Mouse (Mus musculus): ENCODE data around the gene Agtr2. TPM values are rescaled to one million over a fixed set of nuclear protein-coding genes. Genes with fewer than 3 reads are reported as not detected.
"Not testable (repeated sequence)": the region's sequence is repeated elsewhere in the genome, so short reads cannot be mapped to it uniquely, and the experiment has no call there.

Agtr2 gene
- 6.4 and 9.6 TPM in 2 replicates for polyA plus RNA-seq (2015; fragmentation: Nextera tagmentation; extraction: Ambion mirVana)

- Histone ChIP-seq H3K4me1 (ENCODE audit: control insufficient read depth, insufficient read depth, low read depth, low read length) (no peaks in the 10 kb centered on the region), H3K4me2 (ENCODE audit: low read length) (no peak within 1 kb of the TSS), H3K9me3 (ENCODE audit: control insufficient read depth, low read length) (no peaks in the 10 kb centered on the region), H3K36me3 (ENCODE audit: control insufficient read depth, insufficient read depth, low read length) (no peaks in the 10 kb centered on the region), H3K4me3 (ENCODE audit: low read length) (no peak within 1 kb of the TSS), H3K27ac (ENCODE audit: low read depth, low read length) (no peak within 1 kb of the TSS), H3K27me3 (replicated peaks; ENCODE audit: control insufficient read depth, insufficient read depth, low read length) (no peaks in the 10 kb centered on the region), H3K9ac (ENCODE audit: low read depth, low read length) (no peak within 1 kb of the TSS)
- no peak for ATAC-seq
- 60% methylated on average over 5 of the region's 5 CpGs for WGBS
Measured at GRCm38 (mm10) chrX:21484414-21484813, at the start of gene Agtr2. Gene Agtr2 (plus strand): TSS chrX:21484544.

- Histone ChIP-seq H3K27ac (ENCODE audit: low read depth, low read length) (no peak overlapping the region), H3K27me3 (replicated peaks; ENCODE audit: control insufficient read depth, insufficient read depth, low read length) (no peaks in the 10 kb centered on the region), H3K4me1 (ENCODE audit: control insufficient read depth, insufficient read depth, low read depth, low read length) (no peaks in the 10 kb centered on the region), H3K9me3 (ENCODE audit: control insufficient read depth, low read length) (no peaks in the 10 kb centered on the region), H3K36me3 (ENCODE audit: control insufficient read depth, insufficient read depth, low read length) (no peaks in the 10 kb centered on the region), H3K4me2 (ENCODE audit: low read length) (no peak overlapping the region), H3K4me3 (ENCODE audit: low read length) (no peak overlapping the region), H3K9ac (ENCODE audit: low read depth, low read length) (no peak overlapping the region)
- no peak for ATAC-seq
- WGBS, result 51% methylated on average over 3 of the region's 3 CpGs
Measured at GRCm38 (mm10) chrX:21452519-21452918, 31.8 kb upstream of the Agtr2 start.

- H3K36me3 ChIP-seq (ENCODE audit: control insufficient read depth, insufficient read depth, low read length), result no peaks in the 10 kb centered on the region
- H3K9ac ChIP-seq (ENCODE audit: low read depth, low read length), result no peak overlapping the region
- no peak overlapping the region for H3K4me2 ChIP-seq (ENCODE audit: low read length)
- H3K4me3 ChIP-seq (ENCODE audit: low read length), result no peak overlapping the region
- H3K27me3 ChIP-seq (replicated peaks; ENCODE audit: control insufficient read depth, insufficient read depth, low read length), result no peaks in the 10 kb centered on the region
- H3K9me3 ChIP-seq (ENCODE audit: control insufficient read depth, low read length), result no peaks in the 10 kb centered on the region
- WGBS, result 52% methylated on average over 2 of the region's 2 CpGs
- H3K27ac ChIP-seq (ENCODE audit: low read depth, low read length), result no peak overlapping the region
- H3K4me1 ChIP-seq (ENCODE audit: control insufficient read depth, insufficient read depth, low read depth, low read length), result no peaks in the 10 kb centered on the region
- ATAC-seq, result no peak
Measured at GRCm38 (mm10) chrX:21488111-21488510, 3.8 kb downstream of the Agtr2 start.

GRCm38 (mm10) chrX:21500242-21500641 lies 15.9 kb downstream of the Agtr2 start:
- Histone ChIP-seq H3K4me3 (ENCODE audit: low read length) (no peak overlapping the region), H3K27ac (ENCODE audit: low read depth, low read length) (no peak overlapping the region), H3K9ac (ENCODE audit: low read depth, low read length) (no peak overlapping the region), H3K9me3 (ENCODE audit: control insufficient read depth, low read length) (no peaks in the 10 kb centered on the region), H3K27me3 (replicated peaks; ENCODE audit: control insufficient read depth, insufficient read depth, low read length) (no peaks in the 10 kb centered on the region), H3K4me2 (ENCODE audit: low read length) (no peak overlapping the region), H3K36me3 (ENCODE audit: control insufficient read depth, insufficient read depth, low read length) (no peaks in the 10 kb centered on the region), H3K4me1 (ENCODE audit: control insufficient read depth, insufficient read depth, low read depth, low read length) (no peaks in the 10 kb centered on the region)
- 44% methylated on average over 2 of the region's 2 CpGs for whole genome bisulfite sequencing
- ATAC-seq, result no peak

- ATAC-seq; H3K27me3 ChIP-seq (replicated peaks; ENCODE audit: control insufficient read depth, insufficient read depth, low read length); H3K9me3 ChIP-seq (ENCODE audit: control insufficient read depth, low read length); H3K4me2 ChIP-seq (ENCODE audit: low read length); H3K4me3 ChIP-seq (ENCODE audit: low read length); H3K36me3 ChIP-seq (ENCODE audit: control insufficient read depth, insufficient read depth, low read length); H3K27ac ChIP-seq (ENCODE audit: low read depth, low read length); H3K9ac ChIP-seq (ENCODE audit: low read depth, low read length); H3K4me1 ChIP-seq (ENCODE audit: control insufficient read depth, insufficient read depth, low read depth, low read length): not testable (repeated sequence)
- WGBS, result 91% methylated on average over 2 of the region's 2 CpGs
Measured at GRCm38 (mm10) chrX:21507333-21507732, 23.0 kb downstream of the Agtr2 start.

GRCm38 (mm10) chrX:21522590-21522989 lies 38.2 kb downstream of the Agtr2 start:
- no peaks in the 10 kb centered on the region for H3K4me1 ChIP-seq (ENCODE audit: control insufficient read depth, insufficient read depth, low read depth, low read length)
- no peak overlapping the region for H3K27ac ChIP-seq (ENCODE audit: low read depth, low read length)
- H3K9ac ChIP-seq (ENCODE audit: low read depth, low read length), result no peak overlapping the region
- WGBS, result 88% methylated on average over 4 of the region's 4 CpGs
- H3K36me3 ChIP-seq (ENCODE audit: control insufficient read depth, insufficient read depth, low read length), result no peaks in the 10 kb centered on the region
- no peaks in the 10 kb centered on the region for H3K27me3 ChIP-seq (replicated peaks; ENCODE audit: control insufficient read depth, insufficient read depth, low read length)
- no peaks in the 10 kb centered on the region for H3K9me3 ChIP-seq (ENCODE audit: control insufficient read depth, low read length)
- no peak overlapping the region for H3K4me3 ChIP-seq (ENCODE audit: low read length)
- no peak overlapping the region for H3K4me2 ChIP-seq (ENCODE audit: low read length)
- no peak for ATAC-seq

Other genes with a start within 250 kb of the Agtr2 start
- not detected in 2 replicates for gene Slc6a14, start 230.4 kb downstream of the Agtr2 start, polyA plus RNA-seq (2015; fragmentation: Nextera tagmentation; extraction: Ambion mirVana)